Comparison of ENCODE assay signal across 1 mouse cellular context in the genomic region with DNA sequence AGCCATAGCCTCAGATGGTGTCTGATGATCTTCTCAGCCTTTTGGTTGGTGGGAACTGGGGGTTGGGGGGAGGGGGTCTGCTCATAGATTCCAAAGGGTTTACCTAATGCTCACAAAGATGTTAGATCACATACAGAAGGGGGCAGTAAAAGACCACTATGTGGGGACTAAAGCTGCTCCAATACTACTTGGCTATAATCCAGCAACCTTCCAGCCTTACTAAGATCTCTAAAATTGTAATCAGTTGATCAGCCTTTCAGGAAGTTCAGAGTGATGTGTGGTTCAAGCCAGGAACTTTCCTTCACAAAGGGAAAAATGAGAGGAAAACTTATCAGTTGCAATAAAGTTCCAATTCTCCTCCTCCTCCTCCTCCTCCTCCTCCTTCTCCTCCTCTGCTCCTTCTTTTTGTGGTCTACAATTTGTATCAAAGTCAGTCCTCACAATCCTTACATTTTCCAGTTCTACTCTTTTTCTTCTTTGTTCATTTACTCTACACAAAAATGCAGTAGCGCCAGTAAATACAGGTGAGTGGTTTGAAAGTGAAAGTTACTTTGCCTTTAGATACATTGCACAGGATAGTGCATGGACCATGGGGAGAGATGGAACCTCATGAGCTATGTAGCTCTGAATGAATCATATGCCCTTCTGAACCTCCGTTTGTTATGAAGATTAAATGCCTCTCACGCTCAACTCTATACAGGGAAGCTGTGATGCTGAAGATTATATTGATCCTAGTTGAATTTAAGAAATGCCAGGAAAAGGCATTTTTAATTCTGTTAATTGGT.
A peak's percentile ranks its signal among the peaks of the same experiment; 100 is the strongest.
TF ChIP-seq lines count a peak whose summit lies in the region.

No protein-coding gene starts in this region.

TF ChIP-seq in CH12.LX, 34 proteins besides CTCF, POLR2A, EP300 and RAD21 (continued from another document):
- TF ChIP-seq MYC (IDR thresholded peaks at IDR 0.05; ENCODE audit: low read depth, low read length), result 0 out of 2 replicates have a peak, but pooled peaks have one; percentile 65
